Mouse (Mus musculus) mammary gland, adult 2 months (tissue): ENCODE measurements around the gene Pawr. TPM values are rescaled to one million over a fixed set of nuclear protein-coding genes. Genes with fewer than 3 reads are reported as not detected.

Source experiments
- polyA plus RNA-seq: library from polyadenylated mRNA; depleted of rRNA; stranded (reverse); fragments of >200 nt; gene quantifications from 2 replicates; pipeline ENCODE4 v1.2.3, GENCODE M21; 2012; ENCODE audit warnings: low replicate concordance; rRNA removed

Pawr gene
- polyA plus RNA-seq, result 2.3 and 10.5 TPM in 2 replicates

GRCm38 (mm10) chr10:108331784-108332561, at the start of gene Pawr:
Pawr (plus strand) TSS chr10:108332121.

Other genes with a start within 250 kb of the Pawr start
- gene Ppp1r12a, start 169.9 kb upstream of the Pawr start, polyA plus RNA-seq, result 15.0 and 23.6 TPM in 2 replicates